Mouse (Mus musculus) spleen, adult 2 months (tissue): Measurements from ENCODE around the gene Ccdc33.

Experiments
- CTCF ChIP-seq: fragments of 200-500 bp; IDR thresholded peaks from 2 replicates; pipeline ENCODE4 v1.5.1; 2011; ENCODE audit warnings: mild to moderate bottlenecking, inconsistent platforms; ENCODE audit not compliant: insufficient read depth, insufficient read length, insufficient replicate concordance; ENCODE audit errors: extremely low read depth
- POLR2A ChIP-seq: fragments of 200-500 bp; IDR thresholded peaks from 2 replicates; pipeline ENCODE4 v1.6.1; 2011; ENCODE audit warnings: low read depth, low read length, inconsistent platforms

DNA sequence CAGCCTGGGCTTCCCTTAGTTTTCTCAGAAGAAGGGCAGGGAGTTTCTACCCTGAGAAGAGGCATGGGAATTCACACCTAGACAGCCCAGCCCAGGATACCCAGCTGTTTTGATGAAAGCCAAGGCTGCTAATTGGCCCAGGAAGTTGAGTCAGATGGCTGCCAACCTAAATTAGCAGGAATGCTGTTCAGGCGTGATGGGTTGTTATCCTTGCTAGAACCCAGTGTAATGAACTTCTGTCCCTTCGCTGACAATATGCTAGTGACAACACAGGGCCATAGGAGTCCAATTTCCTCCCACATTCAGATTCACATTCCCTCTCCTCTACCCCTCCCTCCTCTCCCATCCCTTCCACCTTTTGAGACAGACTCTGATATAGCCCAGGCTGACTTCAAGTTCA is 105.7 kb downstream of the Ccdc33 start:
- TF ChIP-seq CTCF: no peak
- no peak for TF ChIP-seq POLR2A
